Mouse (Mus musculus) frontal cortex, adult 2 months (tissue): Measurements from ENCODE around the gene Gm10061. TPM values are rescaled to one million over a fixed set of nuclear protein-coding genes. Genes with fewer than 3 reads are reported as not detected.
"Not testable (repeated sequence)": the region's sequence is repeated elsewhere in the genome, so short reads cannot be mapped to it uniquely, and the experiment has no call there.

ENCODE experiments used
- DNase-seq, 2 experiments: peaks; one replicate each; pipeline ENCODE4 v3.0.0; 2022; ENCODE audit warnings: low spot score in 1 of 2; ENCODE audit errors: extremely low spot score in 1 of 2
- polyA plus RNA-seq: library from polyadenylated mRNA; depleted of rRNA; stranded (reverse); fragments of >200 nt; gene quantifications from 2 replicates; pipeline ENCODE4 v1.2.3, GENCODE M21; 2012; rRNA removed

Gene Gm10061
- polyA plus RNA-seq, result not detected in 2 replicates

DNA sequence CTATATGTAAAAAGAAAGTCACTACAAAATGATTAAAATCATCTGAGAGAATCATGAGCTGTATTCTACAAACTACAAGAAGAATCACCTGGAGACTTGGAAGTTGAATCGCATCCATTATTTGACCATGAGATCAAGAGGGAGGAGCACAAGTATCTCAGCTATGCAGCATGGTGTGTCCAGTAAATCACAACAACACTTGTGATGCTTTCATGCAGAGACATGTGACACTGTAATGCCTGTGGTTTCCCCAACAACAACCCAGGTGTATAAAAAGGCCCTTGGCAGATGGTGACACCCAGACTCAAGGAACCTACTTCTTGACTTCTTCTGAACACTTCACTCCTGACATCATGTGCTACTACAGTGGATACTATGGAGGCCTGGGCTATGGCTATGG lies at the start of gene Gm10061:
Gm10061 (plus strand) TSS at position 301 of the 400 bp plus-strand sequence.
- no peak for DNase-seq

DNA sequence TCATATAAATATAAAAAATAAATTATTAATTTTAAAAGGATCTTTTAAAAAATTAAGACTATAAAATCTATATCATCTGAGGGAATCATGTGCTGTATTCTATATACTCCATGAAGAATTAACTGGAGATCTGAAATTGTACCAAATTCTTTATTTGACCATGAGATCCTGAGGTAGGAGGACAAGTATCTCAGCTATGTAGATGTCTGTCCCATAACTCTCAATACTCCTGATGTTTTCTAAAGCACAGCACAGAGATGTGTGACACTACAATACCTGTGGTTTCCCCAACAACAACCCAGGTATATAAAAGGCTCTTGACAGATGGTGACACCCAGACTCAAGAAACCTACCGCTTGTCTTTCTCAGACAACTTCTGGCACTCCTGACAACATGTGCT lies 10.3 kb upstream of the Gm10061 start, which contains the start of gene Gm6358:
Gm6358 (plus strand) TSS at position 301 of the 400 bp plus-strand sequence.
- DNase-seq, result no peak

DNA sequence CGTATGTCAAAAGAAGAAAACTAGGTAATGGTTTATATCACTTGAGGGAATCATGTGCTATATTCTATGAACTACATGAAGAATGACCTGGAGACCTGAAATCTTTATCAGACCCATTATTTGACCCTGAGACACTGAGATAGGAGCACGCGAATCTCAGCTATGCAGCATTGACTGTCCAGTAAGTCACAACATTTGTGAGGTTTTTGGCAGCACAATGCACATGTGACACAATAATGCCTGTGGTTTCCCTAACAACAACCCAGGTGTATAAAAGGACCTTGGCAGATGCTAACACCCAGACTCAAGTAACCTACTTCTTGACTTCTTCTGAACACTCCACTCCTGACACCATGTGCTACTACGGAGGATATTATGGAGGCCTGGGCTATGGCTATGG lies 6.8 kb downstream of the Gm10061 start, which contains the start of gene Gm9789:
Gm9789 (plus strand) TSS at position 301 of the 400 bp plus-strand sequence.
- DNase-seq, result no peak

DNA sequence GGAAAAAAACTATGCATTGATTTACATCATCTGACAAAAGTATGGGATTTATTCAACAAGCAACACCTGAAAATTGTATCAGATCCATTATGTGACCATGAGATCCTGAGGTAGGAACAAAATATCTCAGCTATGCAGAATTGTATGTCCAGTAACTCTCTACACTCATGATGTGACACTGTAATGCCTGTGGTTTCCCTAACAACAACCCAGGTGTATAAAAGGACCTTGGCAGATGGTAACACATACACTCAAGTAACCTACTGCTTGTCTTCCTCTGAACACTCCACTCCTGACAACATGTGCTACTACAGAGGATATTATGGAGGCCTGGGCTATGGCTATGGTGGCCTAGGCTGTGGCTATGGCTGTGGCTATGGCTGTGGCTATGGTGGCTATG lies 18.3 kb downstream of the Gm10061 start, which contains the start of gene Gm7735:
Gm7735 (plus strand) TSS at position 301 of the 400 bp plus-strand sequence.
- not testable (repeated sequence) for DNase-seq

DNA sequence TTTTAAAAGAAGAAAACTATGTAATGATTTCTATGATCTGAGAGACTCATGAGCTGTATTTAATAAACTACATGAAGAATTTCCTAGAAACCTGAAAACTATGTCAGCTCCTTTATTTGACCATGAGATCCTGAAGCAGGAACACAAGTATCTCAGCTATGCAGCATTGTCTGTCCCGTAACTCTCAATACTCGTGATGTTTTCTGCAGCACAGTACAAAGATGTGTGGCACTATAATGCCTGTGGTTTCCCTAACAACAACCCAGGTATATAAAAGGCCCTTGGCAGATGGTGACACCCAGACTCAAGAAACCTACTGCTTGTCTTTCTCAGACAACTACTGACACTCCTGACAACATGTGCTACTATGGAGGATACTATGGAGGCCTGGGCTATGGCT lies 23.5 kb downstream of the Gm10061 start, which contains the start of gene 1110057P08Rik:
1110057P08Rik (plus strand) TSS at position 301 of the 400 bp plus-strand sequence.
- no peak for DNase-seq

DNA sequence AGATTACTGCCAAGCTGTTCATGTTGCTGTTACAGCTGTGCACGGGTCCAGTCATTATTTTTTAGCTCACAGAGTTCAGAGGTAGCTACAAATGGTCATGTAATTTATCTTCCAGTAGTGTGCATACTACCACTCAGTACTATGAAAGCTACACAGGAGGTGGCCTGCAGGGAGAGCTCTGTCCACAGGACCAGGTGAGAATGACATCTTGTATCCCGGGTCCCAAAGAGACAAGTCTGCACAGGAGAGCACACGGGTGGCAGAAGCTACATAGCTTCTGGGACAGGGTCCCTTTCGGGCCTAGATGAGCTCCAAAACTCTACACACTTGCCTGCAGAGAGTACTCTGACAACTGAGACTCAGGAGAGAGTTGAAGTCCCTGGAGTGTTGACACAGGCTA lies 37.7 kb downstream of the Gm10061 start:
- no peak for DNase-seq

Other genes starting within 250 kb of the Gm10061 start
- gene Krtap19-9b, start 218.8 kb upstream of the Gm10061 start, polyA plus RNA-seq, result not detected in 2 replicates
- gene Krtap16-3, start 188.2 kb upstream of the Gm10061 start, polyA plus RNA-seq, result not detected in 2 replicates
- not detected in 2 replicates for gene Krtap22-2, start 140.3 kb upstream of the Gm10061 start, polyA plus RNA-seq
- not detected in 2 replicates for gene Gm10229, start 135.8 kb upstream of the Gm10061 start, polyA plus RNA-seq
- not detected in 2 replicates for gene Krtap6-1, start 119.4 kb upstream of the Gm10061 start, polyA plus RNA-seq
- not detected in 2 replicates for gene Gm10228, start 109.6 kb upstream of the Gm10061 start, polyA plus RNA-seq
- gene Krtap6-5, start 103.2 kb upstream of the Gm10061 start, polyA plus RNA-seq, result not detected in 2 replicates
- not detected in 2 replicates for gene 1110025L11Rik, start 87.1 kb upstream of the Gm10061 start, polyA plus RNA-seq
- not detected in 2 replicates for gene Krtap6-3, start 67.1 kb upstream of the Gm10061 start, polyA plus RNA-seq
- not detected in 2 replicates for gene Gm6358, start 10.2 kb upstream of the Gm10061 start, polyA plus RNA-seq
- gene Gm9789, start 6.9 kb downstream of the Gm10061 start, polyA plus RNA-seq, result not detected in 2 replicates
- not detected in 2 replicates for gene Gm7735, start 18.4 kb downstream of the Gm10061 start, polyA plus RNA-seq
- gene 1110057P08Rik, start 23.6 kb downstream of the Gm10061 start, polyA plus RNA-seq, result not detected in 2 replicates
- not detected in 2 replicates for gene Krtap20-2, start 54.8 kb downstream of the Gm10061 start, polyA plus RNA-seq